In genomic region chr2:120976990-120977925, GRCm38 (mm10) we compare ENCODE assay signal across 8 mouse cellular contexts. TPM values are rescaled to one million over a fixed set of nuclear protein-coding genes. Genes with fewer than 3 reads are reported as not detected.
A peak's percentile ranks its signal among the peaks of the same experiment; 100 is the strongest.
DNase-seq lines count a peak whose midpoint lies in the region; ATAC-seq and TF ChIP-seq lines count a peak whose summit lies in the region.

Tmem62 (plus strand) TSS chr2:120977017.

- H3K9ac ChIP-seq in MEL (ENCODE audit: control insufficient read depth, low read depth, low read length, poor library complexity, severe bottlenecking) = peak within 1 kb of the TSS; percentile 79
- peak within 1 kb of the TSS; percentile 96 for H3K9ac ChIP-seq in forebrain, embryonic 16.5 days (replicated peaks; ENCODE audit: low read depth, low read length)
- H3K9ac ChIP-seq in neural tube, embryonic 15.5 days (replicated peaks) = peak within 1 kb of the TSS; percentile 68

- TF ChIP-seq CTCF in MEL (IDR thresholded peaks at IDR 0.05 in 2 of 3, conservative IDR thresholded peaks at IDR 0.05 in 1 of 3; ENCODE audit: control insufficient read depth in 1 of 3, insufficient read depth in 1 of 3, low read depth in 2 of 3, low read length in 3 of 3, poor library complexity in 1 of 3, severe bottlenecking in 1 of 3) = 0 out of 6 replicates have a peak, but pooled peaks of 1 of the 3 experiments have one; percentile 6
- TF ChIP-seq CTCF in lung, adult 2 months (IDR thresholded peaks at IDR 0.05; ENCODE audit: insufficient read depth, low read length) = no peak

- WGBS in forebrain, embryonic 16.5 days = under 1% methylated on average over 60 of the region's 71 CpGs
- WGBS in lung, adult 2 months = 1% methylated on average over 71 of the region's 71 CpGs
- 1% methylated on average over 65 of the region's 71 CpGs for WGBS in neural tube, embryonic 15.5 days

- H3K4me3 ChIP-seq in MEL (ENCODE audit: control insufficient read depth in 1 of 2, insufficient read depth in 1 of 2, low read depth in 2 of 2, low read length in 2 of 2) = peak within 1 kb of the TSS; percentile 59 to 92
- H3K4me3 ChIP-seq in forebrain, embryonic 16.5 days (replicated peaks; ENCODE audit: low read length) = peak within 1 kb of the TSS; percentile 85
- peak within 1 kb of the TSS; percentile 92 for H3K4me3 ChIP-seq in lung, adult 2 months (replicated peaks; ENCODE audit: extremely low read depth, low read depth, low read length)
- H3K4me3 ChIP-seq in neural tube, embryonic 15.5 days (replicated peaks) = peak within 1 kb of the TSS; percentile 58

- H3K9me3 ChIP-seq in MEL (replicated peaks; ENCODE audit: insufficient read depth, low read length) = no peaks in the 10 kb centered on the region
- H3K9me3 ChIP-seq in forebrain, embryonic 16.5 days (ENCODE audit: control insufficient read depth, low read length) = no peaks in the 10 kb centered on the region
- H3K9me3 ChIP-seq in neural tube, embryonic 15.5 days (replicated peaks) = no peaks in the 10 kb centered on the region

- TF ChIP-seq RAD21 in MEL (IDR thresholded peaks at IDR 0.05; ENCODE audit: low read depth, low read length) = no peak

- peaks cover 0 to 5% of the 10 kb centered on the region in 2 experiments; a peak in 2 of 4 replicates for H3K36me3 ChIP-seq in MEL (ENCODE audit: control insufficient read depth in 1 of 2, insufficient read depth in 2 of 2, low read length in 2 of 2)
- no peaks in the 10 kb centered on the region for H3K36me3 ChIP-seq in forebrain, embryonic 16.5 days (ENCODE audit: control insufficient read depth, insufficient read depth)
- peaks cover 11% of the 10 kb centered on the region; the same call in 1 of the 2 replicates for H3K36me3 ChIP-seq in neural tube, embryonic 15.5 days

- intact Hi-C loops in heart, postnatal 14 days (cut with DNase I) = no loop called here

- peak; percentile 79 for ATAC-seq in forebrain, embryonic 16.5 days
- peak; percentile 84 for ATAC-seq in neural tube, embryonic 15.5 days (ENCODE audit: low FRiP score)

- TF ChIP-seq POLR2A in MEL (IDR thresholded peaks at IDR 0.05; ENCODE audit: control insufficient read depth in 1 of 2, insufficient read depth in 1 of 2, low read depth in 1 of 2, low read length in 2 of 2, poor library complexity in 1 of 2) = peak in 1 of 2 experiments; percentile 45; a peak in 1 of 4 replicates
- peak; percentile 51 for TF ChIP-seq POLR2A in lung, adult 2 months (IDR thresholded peaks at IDR 0.05; ENCODE audit: borderline replicate concordance, extremely low read depth, low read depth, low read length)

- peak within 1 kb of the TSS; percentile 91 for H3K4me2 ChIP-seq in forebrain, embryonic 16.5 days (ENCODE audit: low read length)
- H3K4me2 ChIP-seq in neural tube, embryonic 15.5 days = peak within 1 kb of the TSS; percentile 76

- peaks cover 0 to 12% of the 10 kb centered on the region in 2 experiments; a peak in 3 of 4 replicates for H3K4me1 ChIP-seq in MEL (ENCODE audit: control insufficient read depth in 1 of 2, insufficient read depth in 2 of 2, low read length in 2 of 2)
- peaks cover 7% of the 10 kb centered on the region for H3K4me1 ChIP-seq in forebrain, embryonic 16.5 days (replicated peaks; ENCODE audit: control insufficient read depth, insufficient read depth, low read length)
- no peaks in the 10 kb centered on the region for H3K4me1 ChIP-seq in lung, adult 2 months (ENCODE audit: control insufficient read depth, insufficient read depth, low read length)
- peaks cover 16% of the 10 kb centered on the region for H3K4me1 ChIP-seq in neural tube, embryonic 15.5 days

- peak; percentile 66 for DNase-seq in MEL (ENCODE audit: low read depth, low spot score)
- peak; percentile 76 to 84 for DNase-seq in cerebellum, adult 18-20 months
- peak; percentile 72 to 76 for DNase-seq in heart, postnatal 14 days
- peak; percentile 54 for DNase-seq in layer of hippocampus, adult 11-12 months (ENCODE audit: low spot score)
- DNase-seq in lung, adult 2 months = peak; percentile 81
- DNase-seq in testis, postnatal 14 days (ENCODE audit: low spot score) = peak; percentile 76

- no peaks in the 10 kb centered on the region for H3K27me3 ChIP-seq in MEL (ENCODE audit: control insufficient read depth in 1 of 2, insufficient read depth in 2 of 2, low read length in 2 of 2)
- no peaks in the 10 kb centered on the region for H3K27me3 ChIP-seq in forebrain, embryonic 16.5 days (replicated peaks; ENCODE audit: control insufficient read depth, insufficient read depth, low read length)
- no peaks in the 10 kb centered on the region for H3K27me3 ChIP-seq in neural tube, embryonic 15.5 days (replicated peaks)

- TF ChIP-seq EP300 in MEL (IDR thresholded peaks at IDR 0.05; ENCODE audit: low read depth in 1 of 2, low read length in 2 of 2) = no peak

- H3K79me2 ChIP-seq in MEL (ENCODE audit: control insufficient read depth, insufficient read depth, low read length, poor library complexity) = no peaks in the 10 kb centered on the region; the same call in 1 of the 2 replicates

- peak within 1 kb of the TSS; percentile 43 for H3K27ac ChIP-seq in MEL (ENCODE audit: control insufficient read depth, low read depth, low read length)
- peak within 1 kb of the TSS; percentile 75 for H3K27ac ChIP-seq in forebrain, embryonic 16.5 days (ENCODE audit: low read length)
- peak within 1 kb of the TSS; percentile 81 for H3K27ac ChIP-seq in neural tube, embryonic 15.5 days (replicated peaks)

TF ChIP-seq in MEL, 35 proteins besides CTCF, POLR2A, EP300 and RAD21:
- TF ChIP-seq MXI1 (IDR thresholded peaks at IDR 0.05; ENCODE audit: low read depth, low read length) (peak; percentile 70), UBTF (IDR thresholded peaks at IDR 0.05; ENCODE audit: borderline replicate concordance, insufficient read depth, low read depth, low read length) (0 out of 2 replicates have a peak, but pooled peaks have one; percentile 78), TCF12 (IDR thresholded peaks at IDR 0.05; ENCODE audit: low read depth, low read length) (peak; percentile 35; the same call in 1 of the 2 replicates), USF1 (IDR thresholded peaks at IDR 0.05; ENCODE audit: low read depth, low read length) (no peak), NRF1 (IDR thresholded peaks at IDR 0.05; ENCODE audit: insufficient read depth, low read depth, low read length, poor library complexity, severe bottlenecking) (no peak), GATA1 (IDR thresholded peaks at IDR 0.05; ENCODE audit: low read depth, low read length) (0 out of 2 replicates have a peak, but pooled peaks have one; percentile 33), MYB (IDR thresholded peaks at IDR 0.05; ENCODE audit: low read depth, low read length) (no peak), ZMIZ1 (IDR thresholded peaks at IDR 0.05; ENCODE audit: low read depth, low read length) (no peak), NELFE (IDR thresholded peaks at IDR 0.05; ENCODE audit: low read depth, low read length) (peak; percentile 25; the same call in 1 of the 2 replicates), HCFC1 (IDR thresholded peaks at IDR 0.05; ENCODE audit: low read depth, low read length) (peak; percentile 39; the same call in 1 of the 2 replicates), TAL1 (IDR thresholded peaks at IDR 0.05; ENCODE audit: low read length) (peak; percentile 15; the same call in 1 of the 2 replicates), CHD1 (IDR thresholded peaks at IDR 0.05; ENCODE audit: low read depth, low read length) (0 out of 2 replicates have a peak, but pooled peaks have one; percentile 64), MEF2A (IDR thresholded peaks at IDR 0.05; ENCODE audit: extremely low read depth, insufficient replicate concordance, low read depth, low read length, poor library complexity, severe bottlenecking) (no peak)

RNA-seq across cellular contexts. Expression of gene Tmem62, which starts in this region (rescaled TPM):
- total RNA-seq in MEL (2012; rRNA removed) = 1.8 and 2.0 TPM in 2 replicates
- polyA plus RNA-seq in MEL (2012; ENCODE audit: insufficient read depth in 1 of 2, insufficient read length in 2 of 2, low read depth in 1 of 2, low replicate concordance in 2 of 2, missing spikeins in 1 of 2) = 1 to 10 TPM in 1 of 2 experiments, not detected in 1; 2.9 TPM
- 8.5 and 10.4 TPM in 2 replicates for polyA plus RNA-seq in forebrain, embryonic 16.5 days (2015; fragmentation: Nextera tagmentation; extraction: Ambion mirVana)
- total RNA-seq in heart, postnatal 14 days (2021) = 1 to 10 TPM; 2.7 to 3.1 TPM
- polyA plus RNA-seq in lung, adult 2 months (2012; rRNA removed) = 10.0 and 12.5 TPM in 2 replicates
- 15.0 and 15.1 TPM in 2 replicates for polyA plus RNA-seq in neural tube, embryonic 15.5 days (2015; fragmentation: Nextera tagmentation; extraction: Ambion mirVana)

Comparison
In these comparisons a context has a peak if more than half of its experiments do, and no peak if none do; other contexts are left out.
1. Peak in every context shown above with its lines: DNase-seq, ATAC-seq, H3K4me3 ChIP-seq and H3K27ac ChIP-seq.